Comparison of ENCODE assay signal across 16 mouse cellular contexts in the genomic region with DNA sequence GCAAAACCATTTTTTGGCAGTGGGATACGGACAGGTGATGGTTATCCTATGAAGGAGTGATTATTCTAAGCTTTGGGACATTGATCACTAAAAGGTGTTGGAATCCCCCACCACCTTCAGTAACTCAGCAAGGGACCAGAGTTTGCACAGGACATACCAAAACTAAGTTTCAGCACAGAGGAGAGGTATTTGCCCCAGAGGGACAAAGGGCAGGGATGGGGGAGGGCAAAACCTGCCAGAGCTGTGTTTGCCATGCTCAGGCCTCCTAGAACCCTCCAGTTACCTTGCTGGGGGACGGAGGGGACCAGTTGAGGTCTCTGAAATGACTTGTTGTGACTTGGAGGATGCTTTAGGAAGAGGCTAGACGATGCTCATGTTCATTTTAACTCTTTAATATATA.
"Had no signal": no experiment of that assay in that cellular context is flagged by ENCODE, and none has a peak within 500 bp of the region (broad histone marks: within the 10 kb centered on the region; RNA-seq: fewer than 3 reads in every experiment).

No protein-coding gene starts in this region.

- H3K4me2 ChIP-seq: hindbrain, embryonic 13.5 days; limb, embryonic 13.5 days; lung, embryonic 14.5 days; midbrain, embryonic 11.5 days; midbrain, embryonic 15.5 days; neural tube, embryonic 12.5 days; stomach, embryonic 15.5 days had no signal

- H3K27ac ChIP-seq: hindbrain, embryonic 13.5 days; hindbrain, postnatal 0 days; kidney, postnatal 0 days; layer of hippocampus, adult 2 months; limb, embryonic 13.5 days; liver, embryonic 14.5 days; midbrain, embryonic 15.5 days; neural tube, embryonic 12.5 days; stomach, embryonic 15.5 days had no signal

- H3K9ac ChIP-seq: hindbrain, embryonic 13.5 days; limb, embryonic 13.5 days; liver, embryonic 14.5 days; lung, embryonic 14.5 days; midbrain, embryonic 15.5 days; neural tube, embryonic 12.5 days; stomach, embryonic 15.5 days had no signal

- DNase-seq: left cerebral cortex, postnatal 4 days; lung, embryonic 14.5 days; lung, postnatal 10 days; thymus, adult 2 months; thymus, postnatal 25 days had no signal

- H3K9me3 ChIP-seq: hindbrain, embryonic 13.5 days; limb, embryonic 13.5 days; megakaryocyte, embryonic 14.5 days; midbrain, embryonic 15.5 days; neural tube, embryonic 12.5 days; stomach, embryonic 15.5 days had no signal

- H3K27me3 ChIP-seq: megakaryocyte, embryonic 14.5 days; stomach, embryonic 15.5 days had no signal

- H3K36me3 ChIP-seq: hindbrain, embryonic 13.5 days; limb, embryonic 13.5 days; midbrain, embryonic 15.5 days; neural tube, embryonic 12.5 days; stomach, embryonic 15.5 days had no signal

- ATAC-seq: midbrain, embryonic 15.5 days had no signal

- H3K4me3 ChIP-seq: hindbrain, embryonic 13.5 days; layer of hippocampus, adult 2 months; limb, embryonic 13.5 days; megakaryocyte, embryonic 14.5 days; midbrain, embryonic 15.5 days; neural tube, embryonic 12.5 days; stomach, embryonic 15.5 days had no signal
